8 mouse cellular contexts compared by ENCODE assay signal in genomic region chr12:84487324-84488056, GRCm38 (mm10). TPM values are rescaled to one million over a fixed set of nuclear protein-coding genes. Genes with fewer than 3 reads are reported as not detected.
DNase-seq lines count a peak whose midpoint lies in the region; ATAC-seq and TF ChIP-seq lines count a peak whose summit lies in the region.

No protein-coding gene starts in this region.

- H3K9me3 ChIP-seq in hindbrain, embryonic 10.5 days: no peaks in the 10 kb centered on the region
- no peaks in the 10 kb centered on the region for H3K9me3 ChIP-seq in limb, embryonic 14.5 days (ENCODE audit: control insufficient read depth, low read length)

- TF ChIP-seq POLR2A in limb, embryonic 14.5 days (IDR thresholded peaks at IDR 0.05; ENCODE audit: borderline replicate concordance, extremely low read depth, insufficient read depth, insufficient read length): no peak

- no peak overlapping the region for H3K9ac ChIP-seq in limb, embryonic 14.5 days (ENCODE audit: low read depth, low read length, severe bottlenecking)

- peaks cover 67% of the 10 kb centered on the region for H3K27me3 ChIP-seq in hindbrain, embryonic 10.5 days (ENCODE audit: insufficient read depth, poor library complexity, severe bottlenecking)
- H3K27me3 ChIP-seq in limb, embryonic 14.5 days (ENCODE audit: control insufficient read depth, insufficient read depth, low read length): no peaks in the 10 kb centered on the region

- ATAC-seq in limb, embryonic 14.5 days (ENCODE audit: low FRiP score, low read depth): no peak
- ATAC-seq in megakaryocyte progenitor cell, adult 5-6 weeks (replicated peaks; ENCODE audit: poor library complexity): no peak
- no peak for ATAC-seq in CD4-positive, CD25-positive, alpha-beta regulatory T cell, adult 4 months

- WGBS in hindbrain, embryonic 10.5 days: 53% methylated on average over 8 of the region's 8 CpGs
- 16% methylated on average over 8 of the region's 8 CpGs for WGBS in limb, embryonic 14.5 days

- DNase-seq in MN1 (ENCODE audit: low spot score): peak; percentile 65
- DNase-seq in embryo, embryonic 11.5 days (ENCODE audit: low read depth, low spot score): peak; percentile 23
- peak; percentile 65 for DNase-seq in hindbrain, embryonic 10.5 days (ENCODE audit: low spot score)
- peak; percentile 45 for DNase-seq in limb, embryonic 14.5 days (ENCODE audit: low spot score)
- peak; percentile 3 for DNase-seq in telencephalon, adult 2 months (ENCODE audit: low read depth, low spot score)
- DNase-seq in thymus, postnatal 14 days: no peak

- no peak overlapping the region for H3K4me3 ChIP-seq in hindbrain, embryonic 10.5 days
- H3K4me3 ChIP-seq in limb, embryonic 14.5 days (replicated peaks; ENCODE audit: low read length): no peak overlapping the region

- 0 out of 2 replicates have a peak, but pooled peaks cover 4% of the 10 kb centered on the region for H3K36me3 ChIP-seq in hindbrain, embryonic 10.5 days
- H3K36me3 ChIP-seq in limb, embryonic 14.5 days (ENCODE audit: control insufficient read depth, insufficient read depth, low read length): no peaks in the 10 kb centered on the region

- no peak overlapping the region for H3K27ac ChIP-seq in hindbrain, embryonic 10.5 days
- no peak overlapping the region for H3K27ac ChIP-seq in limb, embryonic 14.5 days (replicated peaks; ENCODE audit: low read depth, low read length)

- H3K4me1 ChIP-seq in hindbrain, embryonic 10.5 days (replicated peaks): peaks cover 10% of the 10 kb centered on the region
- H3K4me1 ChIP-seq in limb, embryonic 14.5 days (ENCODE audit: control insufficient read depth, insufficient read depth, low read length): 0 out of 2 replicates have a peak, but pooled peaks cover 4% of the 10 kb centered on the region

- no peak overlapping the region for H3K4me2 ChIP-seq in limb, embryonic 14.5 days (replicated peaks; ENCODE audit: low read depth, low read length, severe bottlenecking)

RNA-seq across cellular contexts. Expression of gene Lin52, which starts 36.3 kb away (rescaled TPM):
- 30.4 and 30.8 TPM in 2 replicates for polyA plus RNA-seq in hindbrain, embryonic 10.5 days (2016; fragmentation: Nextera tagmentation; extraction: Ambion mirVana)
- 17.3 and 26.9 TPM in 2 replicates for polyA plus RNA-seq in limb, embryonic 14.5 days (2012; rRNA removed)
- 17.9 and 24.2 TPM in 2 replicates for polyA plus RNA-seq in limb, embryonic 14.5 days (2014; fragmentation: Nextera tagmentation; extraction: Ambion mirVana)
- 10.1 and 15.8 TPM in 2 replicates for total RNA-seq in megakaryocyte progenitor cell, adult 5-6 weeks (2015)
- 14.2 and 21.0 TPM in 2 replicates for total RNA-seq in megakaryocyte progenitor cell, adult 5-6 weeks (2017)
- polyA plus RNA-seq in CD4-positive, CD25-positive, alpha-beta regulatory T cell, adult 4 months (2017; shearing (Covaris generic)): 10 to 100 TPM; 20.9 to 29.3 TPM

RNA-seq across cellular contexts. Expression of gene Aldh6a1, which starts 36.7 kb away (rescaled TPM):
- polyA plus RNA-seq in hindbrain, embryonic 10.5 days (2016; fragmentation: Nextera tagmentation; extraction: Ambion mirVana): 15.6 and 16.4 TPM in 2 replicates
- polyA plus RNA-seq in limb, embryonic 14.5 days (2012; rRNA removed): 18.9 and 19.0 TPM in 2 replicates
- polyA plus RNA-seq in limb, embryonic 14.5 days (2014; fragmentation: Nextera tagmentation; extraction: Ambion mirVana): 37.9 and 41.2 TPM in 2 replicates
- total RNA-seq in megakaryocyte progenitor cell, adult 5-6 weeks (2015): 16.3 and 17.2 TPM in 2 replicates
- total RNA-seq in megakaryocyte progenitor cell, adult 5-6 weeks (2017): 9.1 and 12.0 TPM in 2 replicates
- polyA plus RNA-seq in CD4-positive, CD25-positive, alpha-beta regulatory T cell, adult 4 months (2017; shearing (Covaris generic)): 10 to 100 TPM; 13.9 to 15.6 TPM
